Mouse (Mus musculus): ENCODE data around the gene Grip1. TPM values are rescaled to one million over a fixed set of nuclear protein-coding genes. Genes with fewer than 3 reads are reported as not detected.

The Grip1 gene
- total RNA-seq, 2 experiments from 2014 or later = not detected

DNA sequence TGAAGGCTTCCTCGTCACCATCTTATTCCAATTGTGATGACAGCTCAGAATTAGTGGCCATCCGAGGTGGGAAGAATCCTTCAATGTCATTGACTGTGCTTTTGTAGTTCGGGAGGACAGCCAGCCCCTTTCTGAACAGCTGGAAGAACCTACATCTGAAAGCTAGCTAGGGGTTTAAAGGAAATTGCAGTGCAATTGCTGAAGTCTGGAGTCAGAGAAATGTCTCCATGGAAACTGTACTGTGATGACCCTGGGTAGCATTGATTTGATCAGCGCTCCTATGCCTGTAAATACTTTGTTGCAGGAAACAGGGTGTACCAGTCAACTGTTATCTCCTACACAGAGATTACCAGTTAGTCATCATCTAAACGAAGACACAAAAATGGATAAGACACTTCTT lies 325.2 kb downstream of the Grip1 start:
- no peak for TF ChIP-seq CTCF (IDR thresholded peaks at IDR 0.05)
- intact Hi-C loops (cut with DNase I) = no loop called here
- no peak overlapping the region for H3K27ac ChIP-seq
- DNase-seq = no peak
- no peak overlapping the region for H3K4me3 ChIP-seq

DNA sequence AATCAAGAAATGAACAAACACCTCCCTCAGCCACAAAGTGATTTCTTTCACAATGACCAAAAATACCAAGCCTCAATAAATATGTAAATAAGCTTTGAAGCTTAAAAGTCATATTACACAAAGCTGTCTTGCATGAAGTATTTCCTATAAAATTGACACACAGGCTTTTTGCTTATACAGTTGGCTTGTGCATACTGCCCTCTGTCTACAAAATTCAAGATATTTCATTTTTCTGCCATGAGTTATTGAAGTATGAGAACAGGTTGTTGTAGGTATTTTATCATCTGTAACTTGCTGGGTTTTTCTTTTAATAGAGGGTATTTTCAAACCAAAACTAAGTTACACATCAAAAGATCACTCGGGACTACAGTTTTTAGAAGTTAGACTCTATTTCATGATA lies 326.0 kb downstream of the Grip1 start:
- peak; percentile 11; the same call in 1 of the 2 replicates for TF ChIP-seq CTCF (IDR thresholded peaks at IDR 0.05)
- intact Hi-C loops (cut with DNase I) = no loop called here
- no peak overlapping the region for H3K4me3 ChIP-seq
- H3K27ac ChIP-seq = no peak overlapping the region
- DNase-seq = no peak

DNA sequence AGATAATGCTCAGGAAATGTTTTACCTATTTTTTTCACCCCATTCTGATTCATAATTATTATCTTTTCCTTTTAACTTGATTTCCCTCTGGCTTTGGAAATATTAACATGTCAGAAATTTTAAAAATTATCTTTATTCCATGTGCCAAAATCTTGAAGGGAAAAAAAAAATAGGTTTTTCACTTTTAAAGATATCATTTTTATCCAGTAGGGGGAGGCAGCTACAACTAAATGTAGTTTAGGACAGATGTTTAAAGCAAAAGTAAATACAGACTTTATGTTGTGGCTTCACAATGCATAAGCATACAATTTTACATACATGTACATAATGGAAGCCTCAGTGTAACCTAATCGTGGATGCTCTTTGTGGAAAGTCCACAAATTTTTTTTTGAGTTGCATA lies 336.9 kb downstream of the Grip1 start:
- TF ChIP-seq CTCF (IDR thresholded peaks at IDR 0.05) = peak; percentile 15; the same call in 1 of the 2 replicates
- no peak overlapping the region for H3K27ac ChIP-seq
- DNase-seq = no peak
- H3K4me3 ChIP-seq = no peak overlapping the region
- intact Hi-C loops (cut with DNase I) = no loop called here

DNA sequence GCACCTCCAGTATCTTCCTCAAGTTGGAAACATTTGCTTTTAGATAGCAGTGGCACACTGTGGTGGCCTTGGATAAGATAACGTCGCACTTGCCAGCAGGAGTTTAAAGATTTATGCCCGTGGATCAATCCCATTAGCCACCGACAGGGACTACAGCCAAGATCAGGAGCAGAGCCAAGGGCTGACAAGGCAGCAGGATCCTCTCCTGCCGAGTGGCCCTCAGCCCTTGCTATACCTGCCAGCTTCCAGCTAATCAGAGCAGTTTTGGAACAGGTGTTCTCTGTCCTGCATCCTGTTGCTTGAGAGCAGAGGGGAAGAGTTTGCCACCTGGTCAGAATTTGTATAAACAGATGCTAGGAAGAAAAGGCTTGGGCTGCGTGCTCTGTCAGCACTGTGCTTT lies 348.8 kb downstream of the Grip1 start:
- Histone ChIP-seq H3K27ac (no peak overlapping the region), H3K4me3 (no peak overlapping the region)
- intact Hi-C loops (cut with DNase I) = loop anchor here (5.0 to 10.0 kb wide), 2 partner anchors 262 to 325 kb away; no protein-coding TSS in a partner anchor
- TF ChIP-seq CTCF (IDR thresholded peaks at IDR 0.05) = no peak
- DNase-seq = no peak

DNA sequence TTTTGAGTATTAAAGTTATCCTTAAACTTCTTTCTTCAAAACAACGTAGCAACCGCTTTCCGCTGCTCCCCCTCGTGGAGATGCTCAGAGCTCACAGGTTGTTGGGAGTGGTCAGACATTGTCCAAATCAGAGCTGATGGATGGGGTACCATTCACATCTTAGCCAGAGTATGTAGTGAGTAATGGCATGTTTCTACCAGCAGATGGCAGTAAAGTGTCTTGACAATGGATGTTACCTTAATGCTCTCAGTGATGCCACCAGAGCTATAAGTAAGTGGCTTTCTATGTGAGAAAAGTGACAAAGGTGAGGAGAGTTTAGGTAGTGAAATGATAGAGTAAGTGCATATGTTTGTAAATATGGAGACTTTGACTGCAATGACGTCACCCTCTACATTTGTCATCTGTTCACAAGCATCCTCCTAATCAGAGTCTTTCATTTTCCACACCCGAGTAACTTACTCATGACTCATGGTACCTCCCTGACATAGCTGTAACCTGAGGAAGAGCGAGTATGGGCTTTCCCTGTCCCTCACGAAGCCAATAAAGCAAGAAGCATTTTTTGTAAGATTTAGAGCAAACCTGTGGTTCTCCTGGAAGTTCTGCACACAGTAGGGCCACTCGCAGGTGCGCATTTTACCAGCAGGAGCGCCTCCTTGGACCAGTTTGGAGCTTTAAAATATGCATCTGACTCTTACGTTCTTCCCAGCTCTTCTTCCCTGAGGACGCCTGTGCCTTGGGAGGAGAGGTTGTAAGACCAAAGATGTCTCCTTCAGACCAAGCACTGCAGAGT lies 350.2 kb downstream of the Grip1 start:
- TF ChIP-seq CTCF (IDR thresholded peaks at IDR 0.05) = peak; percentile 72
- no peak overlapping the region for H3K27ac ChIP-seq
- intact Hi-C loops (cut with DNase I) = loop anchor here (5.0 to 10.0 kb wide), 2 partner anchors 261 to 323 kb away; no protein-coding TSS in a partner anchor
- no peak for DNase-seq
- H3K4me3 ChIP-seq = no peak overlapping the region

DNA sequence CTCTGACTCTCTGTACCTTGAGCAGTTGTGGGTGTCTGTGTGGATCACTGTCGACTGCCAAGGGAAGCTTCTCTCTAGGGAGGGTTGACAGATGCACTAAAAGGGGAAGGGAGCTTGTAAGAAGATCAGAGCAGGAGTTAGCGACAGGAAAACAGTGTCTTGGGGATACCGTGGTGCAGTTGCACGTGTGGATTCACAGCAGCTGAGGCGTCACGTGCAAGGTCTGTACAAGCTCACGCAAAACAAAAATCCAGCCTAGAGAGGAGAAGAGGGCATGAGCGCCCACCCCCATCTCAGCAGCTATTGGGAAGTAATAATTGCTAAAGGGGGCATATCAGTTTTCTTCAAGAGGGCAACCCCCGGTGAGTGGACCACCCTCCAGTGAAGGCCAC lies 350.8 kb downstream of the Grip1 start:
- no peak for DNase-seq
- intact Hi-C loops (cut with DNase I) = loop anchor here (5.0 to 10.0 kb wide), 2 partner anchors 260 to 323 kb away; no protein-coding TSS in a partner anchor
- Histone ChIP-seq H3K4me3 (no peak overlapping the region), H3K27ac (no peak overlapping the region)
- no peak for TF ChIP-seq CTCF (IDR thresholded peaks at IDR 0.05)

DNA sequence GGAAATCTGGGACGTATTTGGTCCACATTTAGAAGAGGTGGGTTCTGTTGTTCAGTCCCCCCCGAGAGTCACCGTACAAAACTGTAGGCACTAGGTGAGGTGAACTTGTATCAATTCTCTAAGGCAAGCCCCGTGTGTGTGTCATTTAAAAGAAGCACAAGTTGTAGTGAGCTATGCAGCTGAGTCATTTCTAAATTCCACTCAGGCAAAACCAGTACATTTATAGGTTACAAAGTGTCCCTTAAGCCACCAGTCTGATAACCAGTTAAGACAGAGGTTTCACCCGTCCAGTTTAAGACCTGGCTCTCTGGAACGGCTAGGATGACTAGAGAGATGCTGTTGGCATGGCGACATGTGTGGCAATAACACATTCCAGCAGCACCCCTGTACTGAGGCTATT lies 351.5 kb downstream of the Grip1 start:
- H3K27ac ChIP-seq = no peak overlapping the region
- TF ChIP-seq CTCF (IDR thresholded peaks at IDR 0.05) = no peak
- intact Hi-C loops (cut with DNase I) = loop anchor here (10.0 kb wide), 1 partner anchor 260 kb away; no protein-coding TSS in a partner anchor
- no peak overlapping the region for H3K4me3 ChIP-seq
- no peak for DNase-seq

DNA sequence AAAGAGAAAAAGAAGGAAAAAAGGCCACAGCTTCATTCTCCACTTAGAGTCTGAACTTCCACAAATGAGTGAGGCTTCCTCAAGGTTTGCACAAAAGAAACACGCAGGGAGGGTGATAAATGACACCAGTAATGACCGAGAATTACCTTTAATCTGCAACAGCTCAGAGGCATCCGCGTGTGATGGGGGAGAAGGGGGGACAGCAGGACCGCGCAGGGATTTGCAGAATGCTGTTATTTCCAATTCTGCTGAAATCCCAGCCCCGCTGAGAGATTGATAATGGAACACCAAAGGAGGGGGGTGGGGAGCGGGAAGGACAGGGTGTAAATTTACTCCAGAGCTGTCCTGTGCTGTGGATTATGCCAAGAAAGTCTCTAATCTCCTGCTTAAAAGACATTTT lies 352.5 kb downstream of the Grip1 start:
- Histone ChIP-seq H3K27ac (no peak overlapping the region), H3K4me3 (no peak overlapping the region)
- no peak for TF ChIP-seq CTCF (IDR thresholded peaks at IDR 0.05)
- intact Hi-C loops (cut with DNase I) = loop anchor here (10.0 kb wide), 1 partner anchor 259 kb away; no protein-coding TSS in a partner anchor
- no peak for DNase-seq

DNA sequence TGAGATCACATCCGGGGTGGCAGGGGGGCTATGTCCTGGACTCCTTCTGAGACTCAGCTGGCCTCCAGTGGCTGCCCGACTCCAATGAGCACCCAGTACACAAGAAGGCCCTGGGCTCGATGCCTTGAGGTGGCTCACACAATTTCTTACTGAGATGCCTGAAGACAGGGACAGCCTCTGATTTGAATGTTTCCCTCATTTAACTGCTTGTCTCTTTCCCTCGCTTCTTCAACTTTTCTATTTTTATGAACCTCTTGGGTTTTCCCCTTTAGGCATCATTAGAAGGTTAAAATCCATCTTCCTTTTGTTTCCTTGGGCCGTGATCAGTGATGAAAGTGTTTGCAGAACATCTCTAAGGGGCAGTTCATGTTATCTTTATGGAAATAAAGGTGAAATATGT lies 354.8 kb downstream of the Grip1 start:
- no peak overlapping the region for H3K4me3 ChIP-seq
- TF ChIP-seq CTCF (IDR thresholded peaks at IDR 0.05) = no peak
- no peak for DNase-seq
- intact Hi-C loops (cut with DNase I) = loop anchor here (10.0 kb wide), 1 partner anchor 256 kb away; no protein-coding TSS in a partner anchor
- H3K27ac ChIP-seq = no peak overlapping the region

DNA sequence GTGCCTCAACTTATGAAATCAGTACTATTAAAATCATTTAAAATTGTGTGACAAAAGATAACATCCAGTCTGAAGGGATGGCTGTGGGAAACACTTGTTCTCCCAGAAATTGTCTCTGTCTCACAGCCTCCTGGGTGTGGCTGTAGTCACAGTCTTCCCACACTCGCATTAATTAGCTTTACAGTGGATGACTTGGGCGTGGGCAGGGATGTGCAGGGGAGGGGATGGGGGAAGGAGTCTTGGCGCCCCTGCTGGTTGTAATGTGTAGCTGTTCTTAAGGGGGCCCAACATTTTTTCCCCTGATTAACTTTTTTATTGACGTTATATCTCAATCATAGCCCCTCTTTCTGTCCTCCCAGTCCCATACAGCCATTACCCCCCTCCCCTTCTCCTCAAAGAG lies 360.5 kb downstream of the Grip1 start:
- intact Hi-C loops (cut with DNase I) = no loop called here
- Histone ChIP-seq H3K27ac (no peak overlapping the region), H3K4me3 (no peak overlapping the region)
- no peak for DNase-seq
- TF ChIP-seq CTCF (IDR thresholded peaks at IDR 0.05) = no peak

DNA sequence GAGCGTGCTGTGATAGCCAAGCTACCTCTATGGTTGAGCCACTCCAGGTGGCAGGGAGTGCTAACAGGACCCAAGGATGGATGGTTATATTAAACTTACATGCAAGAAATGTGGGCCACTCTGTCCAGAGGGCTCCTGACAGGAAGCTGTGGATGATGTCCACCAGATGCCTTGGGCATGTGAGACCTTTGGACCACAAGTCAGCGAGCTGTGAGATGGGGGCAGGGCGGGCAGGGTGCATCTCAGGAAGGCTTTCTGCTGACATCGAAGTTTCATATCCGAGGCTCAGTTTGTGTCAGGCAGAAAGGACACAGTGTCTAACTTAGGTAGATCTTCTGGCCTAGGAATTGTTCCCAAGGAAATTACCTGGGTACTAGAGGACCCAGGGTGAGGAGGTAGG lies 362.4 kb downstream of the Grip1 start:
- intact Hi-C loops (cut with DNase I) = no loop called here
- DNase-seq = no peak
- TF ChIP-seq CTCF (IDR thresholded peaks at IDR 0.05) = no peak
- Histone ChIP-seq H3K4me3 (no peak overlapping the region), H3K27ac (no peak overlapping the region)

DNA sequence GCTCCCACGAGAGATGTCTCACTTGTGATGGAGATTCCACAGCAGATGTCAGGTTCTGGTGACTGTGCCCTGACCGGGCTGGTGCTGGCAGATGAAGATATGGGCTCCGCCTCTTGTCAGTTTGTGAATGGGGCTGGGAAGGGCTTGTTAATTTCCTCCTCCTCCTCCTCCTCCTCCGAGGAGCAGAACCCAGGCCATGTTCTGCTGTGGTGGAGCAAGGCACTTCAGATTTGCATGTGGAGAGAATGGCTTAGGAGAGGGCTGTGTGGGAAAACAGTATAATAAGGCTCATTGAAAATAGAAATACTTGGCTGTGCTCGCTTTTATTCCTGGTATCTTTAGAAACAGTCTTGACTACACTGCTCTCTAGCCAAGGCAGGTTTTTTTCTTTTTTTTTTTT lies 364.8 kb downstream of the Grip1 start:
- H3K4me3 ChIP-seq = no peak overlapping the region
- no peak for DNase-seq
- intact Hi-C loops (cut with DNase I) = no loop called here

DNA sequence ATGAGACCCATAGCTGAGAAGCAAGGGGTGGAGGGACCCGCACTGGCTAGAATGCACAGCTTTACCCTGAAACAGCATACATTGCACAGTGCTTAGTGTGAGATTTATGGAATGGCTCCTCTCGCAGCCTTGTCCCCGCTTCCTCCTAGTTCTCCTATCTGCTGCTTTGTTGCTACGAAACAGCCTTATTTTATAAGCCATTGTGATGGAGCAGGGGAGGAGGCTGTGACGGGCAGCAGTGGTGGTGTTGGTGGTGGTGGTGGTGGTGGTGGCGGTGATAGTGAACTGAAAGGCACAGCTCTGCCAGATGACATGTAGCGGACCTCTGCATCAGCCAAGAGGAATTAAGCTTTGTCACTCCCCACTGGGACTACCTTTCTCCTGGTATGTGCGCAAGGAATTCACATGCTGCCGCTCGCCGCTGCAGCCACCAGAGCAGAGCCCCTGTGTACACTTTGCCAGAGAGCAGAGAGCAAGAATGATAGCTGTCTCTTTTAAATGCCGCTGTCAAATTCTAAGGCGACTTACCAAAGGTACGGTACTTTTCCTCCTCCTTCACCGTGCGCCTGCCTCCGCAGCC lies 365.6 kb downstream of the Grip1 start:
- intact Hi-C loops (cut with DNase I) = no loop called here
- TF ChIP-seq CTCF (IDR thresholded peaks at IDR 0.05) = no peak
- DNase-seq = no peak
- Histone ChIP-seq H3K4me3 (peak overlapping the region; percentile 60), H3K27ac (no peak overlapping the region)

More for the DNA sequence above, 364.8 kb downstream of the Grip1 start:
- no peak for TF ChIP-seq CTCF (IDR thresholded peaks at IDR 0.05)
- no peak overlapping the region for H3K27ac ChIP-seq
